Mouse (Mus musculus) forebrain, embryonic 11.5 days (tissue): Measurements from ENCODE around the gene Tspan12. TPM values are rescaled to one million over a fixed set of nuclear protein-coding genes. Genes with fewer than 3 reads are reported as not detected.
A peak's percentile ranks its signal among the peaks of the same experiment; 100 is the strongest.
"Not testable (repeated sequence)": the region's sequence is repeated elsewhere in the genome, so short reads cannot be mapped to it uniquely, and the experiment has no call there.

Source experiments
- ATAC-seq: fragments of 200-750 bp; cut with Nextera tagmentation; replicated peaks from 2 replicates; pipeline ENCODE4 v1.8.0; 2017; ENCODE audit warnings: moderate TSS enrichment; ENCODE audit not compliant: low FRiP score
- DNase-seq: peaks from one replicate; pipeline ENCODE4 v3.0.0-alpha.2; 2017; ENCODE audit warnings: low spot score
- H3K27ac ChIP-seq: fragments of 300-500 bp; sonication (generic); 2 replicates; pipeline ENCODE4 v1.5.1; 2014; ENCODE audit warnings: low read depth, low read length
- H3K27me3 ChIP-seq: fragments of 300-500 bp; sonication (generic); 2 replicates; pipeline ENCODE4 v1.6.1; 2014; ENCODE audit warnings: mild to moderate bottlenecking, low read length, mixed read lengths; ENCODE audit not compliant: control insufficient read depth, insufficient read depth
- H3K36me3 ChIP-seq: fragments of 300-500 bp; sonication (generic); 2 replicates; pipeline ENCODE4 v1.6.1; 2014; ENCODE audit warnings: mild to moderate bottlenecking, low read length, moderate library complexity, mixed read lengths; ENCODE audit not compliant: control insufficient read depth, insufficient read depth
- H3K4me1 ChIP-seq: fragments of 300-500 bp; sonication (generic); replicated peaks from 2 replicates; pipeline ENCODE4 v1.6.1; 2014; ENCODE audit warnings: low read length, mixed read lengths; ENCODE audit not compliant: control insufficient read depth, insufficient read depth
- H3K4me2 ChIP-seq: fragments of 300-500 bp; sonication (generic); 2 replicates; pipeline ENCODE4 v1.6.1; 2014; ENCODE audit warnings: low read depth, mild to moderate bottlenecking, low read length, moderate library complexity, mixed read lengths; ENCODE audit not compliant: severe bottlenecking
- H3K4me3 ChIP-seq: fragments of 300-500 bp; sonication (generic); 2 replicates; pipeline ENCODE4 v1.5.1; 2014; ENCODE audit warnings: low read depth, low read length
- H3K9ac ChIP-seq: fragments of 300-500 bp; sonication (generic); 2 replicates; pipeline ENCODE4 v1.6.1; 2014; ENCODE audit warnings: low read length
- H3K9me3 ChIP-seq: fragments of 300-500 bp; sonication (generic); 2 replicates; pipeline ENCODE4 v1.6.1; 2016; ENCODE audit warnings: low read length, mixed read lengths; ENCODE audit not compliant: control insufficient read depth
- WGBS: fragments of 180-500 bp; shearing (Covaris S2); extraction: QIAGEN DNeasy Blood & Tissue Kit; methylation state at CpG from one replicate; pipeline ENCODE4 v1.1.7; 2014; 5-methylcytosine and 5-hydroxymethylcytosine counted together
- polyA plus RNA-seq: library from polyadenylated mRNA; unstranded; fragments of >200 nt; fragmentation: Nextera tagmentation; extraction: Ambion mirVana; gene quantifications from 2 replicates; pipeline ENCODE4 v1.2.1, GENCODE M21; 2014

Gene Tspan12
- polyA plus RNA-seq, 1 experiment from 2014 or later: 63.5 TPM

- Histone ChIP-seq H3K9me3 (no peaks in the 10 kb centered on the region), H3K4me1 (no peaks in the 10 kb centered on the region), H3K9ac (no peak overlapping the region), H3K4me2 (no peak overlapping the region), H3K36me3 (no peaks in the 10 kb centered on the region), H3K4me3 (no peak overlapping the region), H3K27me3 (no peaks in the 10 kb centered on the region), H3K27ac (no peak overlapping the region)
- WGBS: 88% methylated on average over 5 of the region's 5 CpGs
- DNase-seq (no peak), ATAC-seq (0 out of 2 replicates have a peak, but pooled peaks have one; percentile 37)
Observed at GRCm38 (mm10) chr6:21795410-21795809, 56.9 kb downstream of the Tspan12 start.

- no peak overlapping the region for H3K9ac ChIP-seq
- no peaks in the 10 kb centered on the region for H3K9me3 ChIP-seq
- H3K36me3 ChIP-seq: no peaks in the 10 kb centered on the region
- H3K4me2 ChIP-seq: no peak overlapping the region
- DNase-seq (peak; percentile 81), ATAC-seq (peak; percentile 91)
- 4% methylated on average over 7 of the region's 7 CpGs for WGBS
- no peak overlapping the region for H3K27ac ChIP-seq
- no peak overlapping the region for H3K4me3 ChIP-seq
- no peaks in the 10 kb centered on the region for H3K4me1 ChIP-seq
- no peaks in the 10 kb centered on the region for H3K27me3 ChIP-seq
Observed at GRCm38 (mm10) chr6:21795072-21795407, 57.3 kb downstream of the Tspan12 start.

- Histone ChIP-seq H3K4me1 (no peaks in the 10 kb centered on the region), H3K9me3 (no peaks in the 10 kb centered on the region), H3K9ac (no peak overlapping the region), H3K4me2 (no peak overlapping the region), H3K27me3 (no peaks in the 10 kb centered on the region), H3K36me3 (no peaks in the 10 kb centered on the region), H3K27ac (no peak overlapping the region), H3K4me3 (no peak overlapping the region)
- DNase-seq (no peak), ATAC-seq (0 out of 2 replicates have a peak, but pooled peaks have one; percentile 28)
- 83% methylated on average over 11 of the region's 11 CpGs for WGBS
Observed at GRCm38 (mm10) chr6:21794337-21795071, 57.8 kb downstream of the Tspan12 start.

- no peak overlapping the region for H3K4me2 ChIP-seq
- 88% methylated on average over 7 of the region's 7 CpGs for WGBS
Observed at GRCm38 (mm10) chr6:21791307-21791706, 61.0 kb downstream of the Tspan12 start.

GRCm38 (mm10) chr6:21790550-21791086 is 61.7 kb downstream of the Tspan12 start:
- no peak for DNase-seq
- Histone ChIP-seq H3K9ac (no peak overlapping the region), H3K27me3 (no peaks in the 10 kb centered on the region; the same call in 1 of the 2 replicates), H3K27ac (no peak overlapping the region), H3K9me3 (no peaks in the 10 kb centered on the region), H3K4me1 (no peaks in the 10 kb centered on the region), H3K36me3 (no peaks in the 10 kb centered on the region), H3K4me2 (no peak overlapping the region), H3K4me3 (no peak overlapping the region)
- no peak for ATAC-seq
- WGBS: 84% methylated on average over 4 of the region's 4 CpGs

More at GRCm38 (mm10) chr6:21791307-21791706, 61.0 kb downstream of the Tspan12 start:
- Histone ChIP-seq H3K27me3 (no peaks in the 10 kb centered on the region; the same call in 1 of the 2 replicates), H3K4me3 (no peak overlapping the region), H3K27ac (no peak overlapping the region), H3K36me3 (no peaks in the 10 kb centered on the region), H3K9ac (no peak overlapping the region), H3K9me3 (no peaks in the 10 kb centered on the region), H3K4me1 (no peaks in the 10 kb centered on the region)
- no peak for ATAC-seq
- no peak for DNase-seq

- Histone ChIP-seq H3K9ac (no peak overlapping the region), H3K36me3 (no peaks in the 10 kb centered on the region), H3K27me3 (no peaks in the 10 kb centered on the region; the same call in 1 of the 2 replicates), H3K9me3 (no peaks in the 10 kb centered on the region), H3K4me2 (no peak overlapping the region), H3K4me3 (no peak overlapping the region), H3K4me1 (no peaks in the 10 kb centered on the region), H3K27ac (no peak overlapping the region)
- DNase-seq: no peak
- 76% methylated on average over 2 of the region's 2 CpGs for WGBS
- no peak for ATAC-seq
Observed at GRCm38 (mm10) chr6:21790036-21790435, 62.3 kb downstream of the Tspan12 start.

GRCm38 (mm10) chr6:21789582-21789981 is 62.7 kb downstream of the Tspan12 start:
- not testable (repeated sequence) for H3K9ac ChIP-seq, H3K4me1 ChIP-seq
- WGBS: 80% methylated on average over 1 of the region's 1 CpGs

GRCm38 (mm10) chr6:21787757-21788156 is 64.6 kb downstream of the Tspan12 start:
- no peak for DNase-seq
- no peak overlapping the region for H3K9ac ChIP-seq
- no peaks in the 10 kb centered on the region for H3K36me3 ChIP-seq
- no peak overlapping the region for H3K4me3 ChIP-seq
- H3K4me1 ChIP-seq: no peaks in the 10 kb centered on the region
- H3K4me2 ChIP-seq: no peak overlapping the region
- no peaks in the 10 kb centered on the region for H3K9me3 ChIP-seq
- 49% methylated on average over 11 of the region's 11 CpGs for WGBS
- peak; percentile 44; the same call in 1 of the 2 replicates for ATAC-seq
- no peaks in the 10 kb centered on the region; the same call in 1 of the 2 replicates for H3K27me3 ChIP-seq
- H3K27ac ChIP-seq: no peak overlapping the region

More at GRCm38 (mm10) chr6:21789582-21789981, 62.7 kb downstream of the Tspan12 start:
- not testable (repeated sequence) for H3K36me3 ChIP-seq, DNase-seq, H3K27ac ChIP-seq, H3K4me2 ChIP-seq, H3K9me3 ChIP-seq, H3K4me3 ChIP-seq, H3K27me3 ChIP-seq, ATAC-seq
